Mouse (Mus musculus): ENCODE measurements at regions not wholly inside any gene's neighbourhood (a gene's known extent, or its start where the extent isn't known, plus 50 kb on each side); places are given as distances from the start of the nearest gene placed in this dataset.

- H3K4me2 ChIP-seq = no peak overlapping the region
- ATAC-seq (ENCODE audit: low FRiP score) = no peak
- no peak overlapping the region for H3K4me3 ChIP-seq (ENCODE audit: low read depth, low read length)
- H3K36me3 ChIP-seq (ENCODE audit: control insufficient read depth, insufficient read depth, low read length) = no peaks in the 10 kb centered on the region
- no peak overlapping the region for H3K9ac ChIP-seq (ENCODE audit: low read length)
- DNase-seq (ENCODE audit: low spot score, missing footprints) = no peak
- peaks cover 3% of the 10 kb centered on the region; the same call in 1 of the 2 replicates for H3K4me1 ChIP-seq (ENCODE audit: control insufficient read depth, insufficient read depth, low read length)
- H3K27ac ChIP-seq (ENCODE audit: low read depth, low read length) = no peak overlapping the region
- no peaks in the 10 kb centered on the region for H3K9me3 ChIP-seq (ENCODE audit: control insufficient read depth, low read length)
- 94% methylated on average over 3 of the region's 3 CpGs for WGBS
- H3K27me3 ChIP-seq (ENCODE audit: control insufficient read depth, insufficient read depth, low read length) = peaks cover 2% of the 10 kb centered on the region
Measured at GRCm38 (mm10) chr2:166207145-166207508, 51.7 kb upstream of the Sulf2 start.

GRCm38 (mm10) chr2:166206396-166207144 is 51.1 kb upstream of the Sulf2 start:
- no peaks in the 10 kb centered on the region for H3K9me3 ChIP-seq (ENCODE audit: control insufficient read depth, low read length)
- H3K36me3 ChIP-seq (ENCODE audit: control insufficient read depth, insufficient read depth, low read length) = no peaks in the 10 kb centered on the region
- DNase-seq (ENCODE audit: low spot score, missing footprints) (no peak), ATAC-seq (ENCODE audit: low FRiP score) (no peak)
- H3K4me3 ChIP-seq (ENCODE audit: low read depth, low read length) = no peak overlapping the region
- no peak overlapping the region for H3K27ac ChIP-seq (ENCODE audit: low read depth, low read length)
- peaks cover 3% of the 10 kb centered on the region; the same call in 1 of the 2 replicates for H3K4me1 ChIP-seq (ENCODE audit: control insufficient read depth, insufficient read depth, low read length)
- WGBS = 76% methylated on average over 5 of the region's 5 CpGs
- no peak overlapping the region for H3K4me2 ChIP-seq
- H3K27me3 ChIP-seq (ENCODE audit: control insufficient read depth, insufficient read depth, low read length) = no peaks in the 10 kb centered on the region
- H3K9ac ChIP-seq (ENCODE audit: low read length) = no peak overlapping the region

Data from midbrain, embryonic 11.5 days (tissue).